Mouse (Mus musculus) common myeloid progenitor, adult 5-6 weeks (primary cell): ENCODE measurements at regions not wholly inside any gene's neighbourhood (a gene's known extent, or its start where the extent isn't known, plus 50 kb on each side); places are given as distances from the start of the nearest gene placed in this dataset.

ENCODE experiments used
- ATAC-seq: replicated peaks from 2 replicates; pipeline ENCODE4 v1.8.0; 2016; ENCODE audit warnings: low read depth, mild to moderate bottlenecking, moderate TSS enrichment, inconsistent platforms; ENCODE audit not compliant: poor library complexity, severe bottlenecking

GRCm38 (mm10) chr1:77820101-77820500 is 305.2 kb upstream of the Epha4 start:
- no peak for ATAC-seq

DNA sequence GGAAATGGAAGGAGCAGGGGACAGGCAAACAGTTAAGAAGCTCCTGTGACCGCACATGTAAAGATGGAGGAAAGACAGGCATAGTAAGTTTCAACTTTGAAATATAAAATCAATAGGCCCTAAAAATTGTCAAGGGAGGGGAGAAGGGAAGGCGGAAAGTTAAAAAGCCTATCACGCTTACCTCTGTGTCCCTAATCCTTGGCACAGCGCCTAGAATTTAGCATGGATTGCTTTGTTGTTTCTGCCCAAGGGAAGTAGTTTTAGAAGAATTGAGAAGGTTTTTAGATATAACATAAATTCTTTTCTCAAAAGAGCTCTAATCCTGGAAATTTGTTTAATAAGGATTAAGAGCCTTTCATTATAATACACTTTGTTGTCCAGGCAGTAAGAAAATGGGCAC is 300.6 kb upstream of the Epha4 start:
- no peak for ATAC-seq

GRCm38 (mm10) chr1:77811573-77811972 is 296.7 kb upstream of the Epha4 start:
- no peak for ATAC-seq

GRCm38 (mm10) chr1:77790974-77791373 is 276.1 kb upstream of the Epha4 start:
- no peak for ATAC-seq

GRCm38 (mm10) chr1:77754326-77754725 is 239.4 kb upstream of the Epha4 start:
- no peak for ATAC-seq

DNA sequence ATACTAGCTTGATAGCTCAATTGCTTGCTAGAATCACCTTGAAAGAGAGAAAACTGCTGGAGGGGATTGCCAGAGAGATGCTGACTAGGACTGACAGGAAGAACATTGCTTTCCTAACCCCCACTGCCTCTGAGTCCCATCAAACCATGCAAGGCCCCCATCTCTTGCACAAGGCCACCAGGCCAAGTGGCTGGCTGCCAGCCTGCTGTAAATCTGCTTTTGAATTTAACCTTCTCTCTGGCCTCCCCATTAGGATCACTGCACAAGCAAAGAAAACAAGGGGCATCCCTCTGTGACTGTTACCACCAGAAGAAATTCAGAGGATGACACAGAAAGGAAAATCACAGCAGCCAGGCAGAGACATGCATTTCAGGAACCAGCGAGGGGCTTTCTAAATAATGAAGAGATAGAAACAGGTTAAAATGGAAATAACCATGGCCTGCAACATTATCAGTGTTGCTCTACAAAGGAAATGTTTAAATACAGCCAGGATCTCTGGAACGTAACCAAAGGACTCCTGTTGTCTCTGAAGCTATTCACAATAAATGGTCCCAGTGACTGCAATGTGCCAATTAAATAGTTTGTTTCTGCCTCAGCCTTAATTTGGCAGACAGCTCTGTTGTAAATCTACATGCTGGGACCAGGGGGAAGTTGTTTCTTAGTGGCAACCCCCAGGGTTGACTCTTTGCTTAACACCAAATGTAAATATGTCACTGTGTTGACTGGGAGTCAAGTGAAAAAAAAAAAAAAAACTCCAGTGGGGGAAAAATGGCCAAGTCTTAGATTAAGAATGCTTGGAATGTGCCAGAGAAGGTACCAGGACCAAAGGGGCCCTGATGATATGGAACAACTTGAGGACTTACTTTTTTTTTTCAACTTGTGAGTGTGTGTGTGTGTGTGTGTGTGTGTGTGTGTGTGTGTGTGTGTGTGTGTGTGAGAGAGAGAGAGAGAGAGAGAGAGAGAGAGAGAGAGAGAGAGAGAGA is 233.9 kb upstream of the Epha4 start:
- no peak for ATAC-seq

DNA sequence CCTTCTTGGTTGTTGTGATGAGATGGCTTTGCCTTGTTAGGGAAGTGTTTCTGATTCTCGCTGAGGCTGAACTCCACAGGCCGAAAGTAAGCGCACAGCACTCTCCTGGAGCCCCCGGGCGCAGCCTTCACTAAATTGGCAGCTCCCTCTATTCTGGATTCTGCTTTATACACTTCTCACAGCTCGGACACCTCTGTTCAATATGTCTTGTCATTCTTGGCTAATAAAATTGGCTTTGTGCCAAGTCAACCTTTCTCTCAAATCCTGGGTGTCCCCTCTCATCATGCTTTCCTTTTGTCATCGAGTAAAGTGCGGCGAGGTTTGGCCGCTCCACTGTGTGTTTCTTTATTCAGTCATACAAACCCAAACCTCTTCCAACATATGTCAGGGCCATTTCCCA is 217.2 kb upstream of the Epha4 start:
- no peak for ATAC-seq

GRCm38 (mm10) chr1:77727561-77727960 is 212.7 kb upstream of the Epha4 start:
- ATAC-seq, result no peak

GRCm38 (mm10) chr1:77723246-77723645 is 208.4 kb upstream of the Epha4 start:
- ATAC-seq, result no peak

DNA sequence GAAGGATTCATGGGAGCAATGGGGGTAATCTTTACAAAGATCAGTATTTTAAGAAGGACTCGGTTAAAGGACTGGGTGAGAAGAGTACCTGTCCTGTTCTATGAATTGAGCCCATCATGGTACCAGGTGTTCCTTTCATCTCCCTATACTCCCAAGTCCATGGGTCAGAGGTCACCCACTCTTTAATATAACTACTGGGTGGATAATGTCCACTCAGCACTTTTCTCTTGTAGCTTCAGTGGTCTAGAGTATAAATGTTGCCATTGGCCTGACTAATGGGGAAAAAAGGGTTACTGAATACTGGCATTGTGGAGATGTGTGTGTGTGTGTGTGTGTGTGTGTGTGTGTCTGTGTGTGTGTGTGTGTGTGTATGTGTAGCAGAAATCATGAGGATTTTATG is 206.0 kb upstream of the Epha4 start:
- no peak for ATAC-seq

DNA sequence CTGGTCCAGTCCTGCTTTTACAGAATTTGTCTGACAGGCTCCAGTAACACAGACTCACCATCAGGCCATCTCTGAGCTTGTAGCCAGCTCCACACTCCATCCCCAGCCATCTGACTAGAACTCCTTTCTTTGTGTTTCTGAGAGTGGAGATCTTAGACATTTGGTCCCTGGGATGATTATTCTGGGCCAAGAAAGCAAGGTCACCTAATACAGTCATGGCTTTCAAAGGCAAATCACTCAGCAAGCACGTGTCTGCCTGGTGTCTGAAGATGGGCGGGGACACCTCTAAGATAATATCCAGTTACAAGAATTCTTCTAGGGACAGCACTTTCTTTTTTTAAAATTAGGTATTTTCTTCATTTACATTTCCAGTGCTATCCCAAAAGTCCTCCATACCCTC is 198.1 kb upstream of the Epha4 start:
- no peak for ATAC-seq

DNA sequence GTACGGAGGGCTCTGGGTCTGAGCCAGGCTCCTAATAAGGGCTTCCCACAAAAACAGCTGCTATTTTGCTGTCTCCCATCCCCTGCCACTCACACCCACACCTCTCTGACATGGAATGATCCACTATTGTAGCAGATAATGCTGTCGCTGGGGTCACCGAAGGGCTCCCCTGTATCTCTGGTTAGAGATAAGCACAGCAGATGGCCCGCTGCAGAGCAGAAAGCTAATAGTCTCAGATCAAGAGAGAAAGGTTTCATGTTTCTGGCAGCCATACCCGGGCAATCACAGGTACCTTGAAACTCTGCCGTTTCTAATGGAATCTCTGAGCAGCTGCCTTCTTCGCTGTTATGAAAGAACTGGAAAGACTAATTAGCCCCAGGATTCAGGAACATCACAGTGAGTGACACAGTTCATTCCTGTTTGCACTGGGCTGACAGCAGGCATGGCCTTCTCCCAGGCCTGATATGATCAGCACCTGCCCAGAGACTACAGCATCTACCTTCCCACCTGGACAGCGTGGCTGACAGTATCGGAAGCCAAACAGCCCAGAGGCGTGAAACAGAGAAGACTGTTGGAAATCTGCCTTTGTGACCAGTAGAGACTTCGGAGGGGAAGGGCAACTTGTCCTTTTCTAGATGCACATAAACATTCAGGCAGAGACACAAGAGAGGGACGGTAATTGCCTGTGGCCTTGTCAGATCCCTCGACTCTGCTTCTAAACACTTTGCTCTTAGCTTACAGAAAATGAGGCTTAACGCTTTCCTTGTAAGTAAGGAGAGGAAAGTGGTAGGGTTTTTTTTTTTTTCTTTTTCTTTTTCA is 193.5 kb upstream of the Epha4 start:
- ATAC-seq, result no peak

GRCm38 (mm10) chr1:77695228-77696018 is 180.5 kb upstream of the Epha4 start:
- ATAC-seq, result no peak

DNA sequence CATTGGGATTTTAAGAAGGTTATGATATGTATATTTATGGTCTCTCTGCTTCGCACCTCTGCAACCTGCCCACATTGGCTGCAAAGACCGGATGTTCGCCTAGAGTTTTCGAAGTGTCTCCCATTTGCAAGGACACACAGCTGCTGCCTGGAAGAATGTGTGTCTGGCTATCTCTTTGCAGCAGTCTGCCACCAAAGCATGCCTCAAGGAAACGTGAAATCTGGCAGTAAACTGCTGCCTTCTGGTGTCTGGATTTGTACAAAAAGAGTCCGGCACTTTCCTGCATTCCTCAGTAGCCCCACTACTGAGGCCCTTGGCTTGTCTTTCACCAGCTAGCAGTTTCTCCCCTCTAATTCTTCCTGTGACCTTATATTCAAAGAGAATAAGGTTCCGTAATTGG is 148.5 kb upstream of the Epha4 start:
- ATAC-seq, result no peak

DNA sequence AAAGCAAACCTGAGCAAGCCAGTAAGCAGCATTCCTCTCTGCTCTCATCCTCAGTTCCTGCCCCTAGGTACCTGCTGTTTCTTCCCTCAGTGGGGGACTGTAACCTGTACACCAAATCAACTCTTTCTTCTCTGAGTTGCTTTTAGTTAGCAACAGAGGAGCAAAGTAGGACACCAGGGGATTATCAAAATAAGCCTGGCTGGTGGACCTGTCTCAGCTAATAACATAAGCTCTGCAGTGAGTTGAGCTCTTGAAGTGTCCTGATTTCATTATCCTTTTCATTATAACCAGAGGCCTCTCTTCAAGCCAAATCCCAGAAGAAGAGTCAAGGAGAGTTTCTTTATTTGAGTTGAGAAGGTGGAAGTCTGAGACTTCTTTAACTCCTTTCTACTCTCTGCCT is 145.5 kb upstream of the Epha4 start:
- no peak for ATAC-seq

DNA sequence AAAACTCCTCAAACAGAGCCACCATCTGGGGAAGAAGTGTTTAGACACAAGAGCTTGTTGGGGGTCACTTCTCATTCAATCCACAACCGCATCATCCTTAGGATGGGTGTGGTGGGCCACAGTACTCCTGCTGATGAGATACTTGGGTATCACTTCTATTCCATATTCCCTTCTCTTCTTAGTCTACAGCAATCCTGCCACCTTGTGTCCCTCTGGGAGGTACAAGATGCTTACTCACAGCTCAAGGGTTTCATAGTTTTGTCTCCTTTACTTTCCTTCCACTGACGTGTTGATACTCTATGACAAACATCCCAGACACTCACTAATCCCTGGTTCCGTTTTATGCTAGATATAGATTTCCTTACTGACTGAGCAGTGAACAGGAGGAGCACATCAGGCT is 122.1 kb upstream of the Epha4 start:
- ATAC-seq, result no peak

DNA sequence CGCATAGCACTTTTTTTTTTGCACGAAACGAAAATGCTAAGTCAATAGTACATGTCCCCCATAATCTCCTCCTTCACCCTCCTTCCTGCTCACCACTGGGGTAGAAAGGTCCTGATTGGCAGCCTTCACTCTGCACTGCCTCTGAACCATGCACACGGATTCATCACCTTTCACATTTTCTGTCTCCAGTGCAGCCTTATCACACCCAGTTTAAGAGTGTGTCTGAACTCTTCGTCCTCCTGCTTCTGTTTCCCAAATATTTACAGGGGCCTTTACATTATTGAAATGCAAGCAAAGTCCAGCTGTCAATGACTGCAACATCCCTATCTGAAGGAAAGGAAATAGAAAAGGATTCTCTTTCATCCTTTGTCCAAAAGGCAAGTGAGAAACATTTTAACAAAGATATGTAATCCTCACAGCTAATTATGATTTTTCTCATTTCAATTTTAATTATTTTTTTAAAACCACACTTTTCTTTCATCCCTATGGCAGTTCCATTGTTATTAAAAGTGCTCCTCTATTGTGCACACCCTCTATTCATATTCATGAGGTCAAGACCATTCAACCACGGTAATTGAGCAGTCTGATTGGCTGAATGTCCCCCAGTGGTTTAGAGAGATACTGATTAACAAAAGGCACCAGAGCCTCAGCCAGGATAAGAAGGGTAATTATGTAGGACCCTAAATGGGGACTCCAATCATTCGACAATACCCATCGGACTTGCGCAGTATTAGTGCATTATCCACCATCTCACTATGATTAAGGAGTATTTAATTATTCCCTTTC is 114.8 kb upstream of the Epha4 start:
- ATAC-seq, result no peak

- ATAC-seq, result no peak
These were observed 114.0 kb upstream of the Epha4 start for GRCm38 (mm10) chr1:77628861-77629260.

GRCm38 (mm10) chr1:77617490-77617889 is 102.6 kb upstream of the Epha4 start:
- no peak for ATAC-seq

DNA sequence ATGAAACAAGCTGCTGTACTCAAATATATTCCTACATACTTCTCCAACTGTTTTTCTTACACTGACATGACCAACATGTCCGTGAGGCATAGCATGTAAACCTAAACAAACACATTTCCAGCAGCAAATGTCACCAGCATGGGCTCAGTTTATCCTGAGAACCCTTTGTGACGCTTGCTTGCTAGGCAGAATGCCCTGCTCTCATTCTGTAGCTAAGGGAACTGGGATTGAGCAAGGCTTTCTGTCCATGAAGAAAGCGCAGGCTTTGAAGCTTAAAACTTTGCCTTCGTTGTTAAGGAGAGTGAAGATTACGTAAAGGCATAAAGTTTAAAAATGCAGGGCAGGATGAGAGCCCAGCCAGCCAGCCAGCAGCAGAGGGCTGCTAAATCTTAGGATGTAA is 85.6 kb upstream of the Epha4 start:
- no peak for ATAC-seq
